Mouse (Mus musculus) erythroid progenitor cell, adult 5-6 weeks (primary cell): ENCODE measurements around the gene Pdlim7. TPM values are rescaled to one million over a fixed set of nuclear protein-coding genes. Genes with fewer than 3 reads are reported as not detected.

Experiments
- ATAC-seq: replicated peaks from 2 replicates; pipeline ENCODE4 v1.8.0; 2016; ENCODE audit warnings: moderate number of reproducible peaks, mild to moderate bottlenecking, moderate TSS enrichment, inconsistent platforms; ENCODE audit not compliant: poor library complexity, low FRiP score, severe bottlenecking
- total RNA-seq, 2 experiments: library from RNA; stranded (forward) in 1 of 2; stranded (reverse) in 1 of 2; fragments of 150-400 nt in 1 of 2; fragments of 186-747, 209-891 nt in 1 of 2; gene quantifications; 2 replicates each; pipeline versions ENCODE4 v1.2.3 to v1.2.4; 2015 to 2017; ENCODE audit warnings: low replicate concordance in 2 of 2

The Pdlim7 gene
- total RNA-seq, 2 experiments from 2014 or later, result 0.15 to 0.84 TPM

DNA sequence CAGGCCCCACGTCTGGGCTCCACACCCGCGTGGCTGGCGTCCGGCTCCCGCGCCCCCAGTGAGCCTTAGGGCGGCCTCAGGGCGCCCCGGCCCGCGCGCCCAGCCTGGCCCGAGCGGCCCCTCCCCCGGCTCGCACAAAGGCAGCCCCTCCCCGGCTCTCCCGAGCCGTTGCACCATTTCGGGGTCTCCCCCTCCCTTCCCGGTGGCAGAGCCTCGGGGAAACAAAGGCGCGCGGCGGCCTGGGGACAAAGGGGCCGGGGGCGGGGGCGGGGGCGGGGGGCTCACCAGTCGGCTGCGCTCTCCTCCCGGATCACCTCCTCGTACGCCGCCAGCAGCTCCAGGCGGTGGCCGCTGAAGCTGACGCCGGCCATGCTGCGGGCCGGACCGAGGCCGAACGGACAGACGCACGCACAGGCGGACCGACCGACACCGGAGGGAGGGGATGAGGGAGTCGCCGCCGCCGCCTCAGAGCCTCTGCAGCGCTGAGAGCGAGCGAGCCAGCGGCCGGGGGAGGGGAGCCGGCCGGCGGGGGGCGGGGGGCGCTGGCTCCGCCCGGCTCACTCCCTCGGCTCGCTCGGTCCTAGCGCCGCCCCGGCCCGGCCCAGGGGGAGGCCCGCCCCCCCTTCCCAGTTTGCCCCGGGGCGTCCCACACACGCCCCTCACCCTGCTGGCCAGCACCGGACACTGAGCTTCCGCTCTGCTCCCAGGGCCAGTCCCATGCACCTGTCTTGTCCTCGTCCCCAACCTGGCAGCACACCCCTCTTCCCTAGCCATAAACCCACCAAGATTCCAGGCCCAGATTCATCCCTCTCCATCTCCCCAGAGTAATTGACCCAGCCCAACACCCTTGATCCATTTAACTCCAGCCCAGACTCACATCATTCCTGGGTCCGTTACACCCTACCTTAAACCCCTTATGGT, 25.6 kb downstream of the Pdlim7 start, which contains the start of gene Dbn1:
Gene Dbn1, minus strand, starts transcription at position 534 of the 921 bp plus-strand sequence.
- ATAC-seq, result no peak

- ATAC-seq, result no peak
These were observed 26.4 kb downstream of the Pdlim7 start for GRCm38 (mm10) chr13:55486916-55487577.

DNA sequence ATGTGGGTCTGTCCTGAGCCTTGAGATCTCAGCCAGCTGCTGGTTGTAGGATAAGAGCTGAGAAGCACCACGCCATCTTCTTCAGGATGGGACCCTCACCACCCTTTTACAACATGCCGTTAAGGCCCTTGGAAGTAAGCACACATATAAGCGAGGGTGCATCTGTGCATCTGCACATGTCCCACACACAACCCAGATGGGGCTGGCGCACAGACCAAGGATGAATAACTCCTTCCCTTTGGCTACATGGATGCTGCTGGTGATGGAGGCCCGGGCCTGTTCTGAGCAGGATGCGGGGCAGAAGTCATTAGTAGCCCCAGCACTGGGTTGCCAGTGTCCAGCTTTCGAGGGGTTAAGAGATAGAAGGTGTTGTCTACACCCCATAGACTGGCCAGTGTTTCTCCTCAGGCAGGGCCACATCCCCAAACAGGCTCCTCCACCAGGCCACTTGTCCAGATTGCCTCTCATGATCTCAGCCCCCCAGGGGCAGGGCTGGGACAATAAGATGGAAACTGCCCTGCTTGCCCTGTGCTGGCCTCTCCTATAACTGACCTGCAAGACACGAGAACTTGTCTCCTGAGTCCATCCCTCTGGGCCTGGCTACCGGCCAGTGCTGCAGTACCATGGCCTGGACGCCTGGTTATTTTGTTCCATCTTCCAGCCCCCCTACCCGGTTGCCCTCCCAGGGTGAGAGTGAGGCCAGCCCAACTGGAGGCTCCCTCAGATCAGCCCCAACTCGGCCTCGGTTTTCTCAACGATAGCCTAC, 27.3 kb downstream of the Pdlim7 start:
- 0 out of 2 replicates have a peak, but pooled peaks have one; percentile 16 for ATAC-seq

- ATAC-seq, result no peak
These were observed 28.9 kb downstream of the Pdlim7 start for GRCm38 (mm10) chr13:55484520-55485088.

DNA sequence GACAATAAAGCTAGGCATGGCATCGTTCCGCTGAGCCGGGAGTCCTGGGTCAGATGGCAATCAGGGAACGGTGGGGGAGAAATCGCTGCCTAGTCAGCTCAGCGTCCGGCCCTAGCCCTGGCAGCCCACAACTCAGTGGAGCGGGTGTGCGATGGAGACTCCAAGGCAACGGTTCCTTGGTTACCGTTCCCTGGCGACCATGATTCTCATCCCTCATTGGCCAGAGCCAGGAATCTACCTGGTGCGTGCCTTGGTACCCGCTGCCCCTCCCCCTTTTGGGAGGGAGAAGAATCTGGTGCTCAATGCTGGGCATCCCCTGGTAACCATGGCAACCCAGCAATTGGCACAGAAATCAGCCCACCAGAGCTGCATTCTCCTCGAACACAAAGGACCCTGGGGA, 29.9 kb downstream of the Pdlim7 start:
- no peak for ATAC-seq

- ATAC-seq, result no peak
These were observed 30.4 kb downstream of the Pdlim7 start for GRCm38 (mm10) chr13:55483071-55483470.

GRCm38 (mm10) chr13:55482542-55482941, 30.9 kb downstream of the Pdlim7 start:
- ATAC-seq, result no peak

- no peak for ATAC-seq
These were observed 33.5 kb downstream of the Pdlim7 start for GRCm38 (mm10) chr13:55479929-55480328.

DNA sequence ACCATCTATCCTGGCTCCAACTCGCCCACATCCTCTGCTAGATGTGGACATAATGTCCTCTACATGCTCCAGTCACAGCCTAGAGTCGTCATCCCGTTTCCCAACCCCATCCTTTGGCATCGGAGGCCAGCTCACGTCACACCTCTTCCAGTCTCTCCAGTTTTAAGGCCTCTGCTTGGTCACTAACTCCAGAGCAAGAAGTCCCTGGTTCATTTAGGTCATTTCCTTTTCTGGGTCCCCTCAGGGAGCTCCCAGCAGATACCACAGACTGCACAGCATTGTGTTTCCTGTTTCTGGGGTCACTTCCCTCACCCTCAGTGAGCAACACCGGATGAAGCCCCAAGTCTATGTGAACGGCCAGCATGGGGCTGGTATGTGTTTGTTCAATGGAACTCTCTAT, 34.5 kb downstream of the Pdlim7 start:
- no peak for ATAC-seq

DNA sequence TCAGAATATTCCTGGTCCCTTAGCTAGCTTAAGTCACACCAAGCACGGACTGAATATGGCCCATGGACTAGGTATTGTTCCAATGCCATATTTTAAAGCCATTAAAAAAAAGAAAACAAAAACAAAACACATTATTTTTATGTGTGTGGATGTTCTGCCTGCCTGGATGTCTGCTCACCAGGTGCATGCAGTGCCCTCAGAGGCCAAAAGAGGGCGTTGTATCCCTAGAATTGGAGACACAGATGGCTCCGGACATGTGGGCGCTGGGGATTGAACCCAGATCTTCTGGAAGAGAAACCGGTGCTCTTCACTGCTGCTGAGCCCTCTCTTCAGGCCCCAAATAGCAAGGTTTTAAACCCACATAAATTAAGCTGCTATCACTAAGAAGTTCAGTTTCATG, 35.4 kb downstream of the Pdlim7 start:
- ATAC-seq, result no peak

- ATAC-seq, result no peak
These were observed 36.0 kb downstream of the Pdlim7 start for GRCm38 (mm10) chr13:55477492-55477891.

- no peak for ATAC-seq
These were observed 37.2 kb downstream of the Pdlim7 start for GRCm38 (mm10) chr13:55476256-55476655.

DNA sequence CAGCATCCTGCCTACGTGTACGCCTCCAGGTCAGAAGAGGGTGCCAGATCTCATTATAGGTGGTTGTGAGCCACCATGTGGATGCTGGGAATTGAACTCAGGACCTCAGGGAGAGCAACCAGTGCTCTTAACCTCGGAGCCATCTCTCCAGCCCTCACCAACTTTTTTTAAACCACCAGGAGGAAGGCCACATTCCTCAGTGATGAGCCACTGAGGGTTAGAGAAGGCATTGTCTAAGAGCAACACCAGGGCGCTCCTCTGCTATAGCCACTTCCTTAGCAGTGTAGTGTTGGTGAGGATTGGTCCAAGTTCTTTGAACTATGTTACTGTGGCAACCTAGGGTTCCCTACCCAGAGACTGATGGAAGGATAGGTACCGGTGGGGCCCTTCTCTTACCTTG, 37.7 kb downstream of the Pdlim7 start:
- no peak for ATAC-seq

GRCm38 (mm10) chr13:55474621-55475069, 38.8 kb downstream of the Pdlim7 start:
- ATAC-seq, result no peak

- ATAC-seq, result no peak
These were observed 39.5 kb downstream of the Pdlim7 start for GRCm38 (mm10) chr13:55473961-55474360.

GRCm38 (mm10) chr13:55473076-55473831, 40.2 kb downstream of the Pdlim7 start:
- no peak for ATAC-seq

- no peak for ATAC-seq
These were observed 41.1 kb downstream of the Pdlim7 start for GRCm38 (mm10) chr13:55472132-55473022.

DNA sequence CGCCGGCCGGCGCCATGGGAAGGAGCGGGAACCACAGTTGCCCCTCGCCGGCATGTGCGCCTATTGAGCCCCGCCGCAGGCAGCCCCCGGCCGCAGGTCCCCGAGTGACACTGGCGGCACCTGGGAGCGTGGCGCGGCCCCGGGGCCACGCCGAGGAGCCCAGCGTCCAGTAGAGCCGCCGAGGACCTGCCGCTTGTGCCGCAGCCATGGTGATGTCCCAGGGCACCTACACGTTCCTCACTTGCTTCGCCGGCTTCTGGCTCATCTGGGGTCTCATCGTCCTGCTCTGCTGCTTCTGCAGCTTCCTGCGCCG, 41.7 kb downstream of the Pdlim7 start:
- ATAC-seq, result no peak
